Mouse (Mus musculus) heart, embryonic 10.5 days (tissue): ENCODE results near the gene Cep135. TPM values are rescaled to one million over a fixed set of nuclear protein-coding genes. Genes with fewer than 3 reads are reported as not detected.

Source experiments
- DNase-seq: peaks from one replicate; pipeline ENCODE4 v3.0.0-alpha.2; 2017; ENCODE audit warnings: low spot score
- H3K27ac ChIP-seq: fragments of 300-500 bp; sonication (generic); 2 replicates; pipeline ENCODE4 v1.5.1; 2016; ENCODE audit warnings: mild to moderate bottlenecking
- H3K27me3 ChIP-seq: fragments of 300-500 bp; sonication (generic); 2 replicates; pipeline ENCODE4 v1.6.1; 2016; ENCODE audit warnings: mild to moderate bottlenecking; ENCODE audit not compliant: poor library complexity, insufficient read depth, severe bottlenecking
- H3K36me3 ChIP-seq: fragments of 300-500 bp; sonication (generic); 2 replicates; pipeline ENCODE4 v1.6.1; 2016; ENCODE audit warnings: mild to moderate bottlenecking, moderate library complexity
- H3K4me1 ChIP-seq: fragments of 300-500 bp; sonication (generic); 2 replicates; pipeline ENCODE4 v1.6.1; 2016; ENCODE audit warnings: mild to moderate bottlenecking
- H3K4me3 ChIP-seq: fragments of 300-500 bp; sonication (generic); 2 replicates; pipeline ENCODE4 v1.5.1; 2016; ENCODE audit warnings: mild to moderate bottlenecking, moderate library complexity
- H3K9me3 ChIP-seq: fragments of 300-500 bp; sonication (generic); 2 replicates; pipeline ENCODE4 v1.6.1; 2016; ENCODE audit warnings: mild to moderate bottlenecking, moderate library complexity
- WGBS: fragments of 180-500 bp; shearing (Covaris S2); methylation state at CpG from one replicate; pipeline ENCODE4 v1.1.7; 2016; 5-methylcytosine and 5-hydroxymethylcytosine counted together
- polyA plus RNA-seq: library from polyadenylated mRNA; unstranded; fragments of >200 nt; fragmentation: Nextera tagmentation; extraction: Ambion mirVana; gene quantifications from 2 replicates; pipeline ENCODE4 v1.2.1, GENCODE M21; 2016

Gene Cep135
- polyA plus RNA-seq, 1 experiment from 2014 or later: 7.7 TPM

GRCm38 (mm10) chr5:76674022-76674653, 85.6 kb downstream of the Cep135 start:
- DNase-seq: no peak
- Histone ChIP-seq H3K4me3 (no peak overlapping the region), H3K27me3 (no peaks in the 10 kb centered on the region), H3K27ac (no peak overlapping the region), H3K4me1 (no peaks in the 10 kb centered on the region), H3K36me3 (peaks cover 2% of the 10 kb centered on the region; the same call in 1 of the 2 replicates), H3K9me3 (no peaks in the 10 kb centered on the region)
- WGBS: 83% methylated on average over 5 of the region's 5 CpGs

- no peak for DNase-seq
- Histone ChIP-seq H3K4me3 (no peak overlapping the region), H3K36me3 (peaks cover 3% of the 10 kb centered on the region; the same call in 1 of the 2 replicates), H3K27me3 (no peaks in the 10 kb centered on the region), H3K4me1 (no peaks in the 10 kb centered on the region), H3K27ac (no peak overlapping the region), H3K9me3 (no peaks in the 10 kb centered on the region)
- WGBS: 71% methylated on average over 4 of the region's 4 CpGs
Observed at GRCm38 (mm10) chr5:76675369-76675768, 86.9 kb downstream of the Cep135 start.

GRCm38 (mm10) chr5:76680959-76681358, 92.5 kb downstream of the Cep135 start:
- Histone ChIP-seq H3K27ac (no peak overlapping the region), H3K36me3 (peaks cover 2% of the 10 kb centered on the region; the same call in 1 of the 2 replicates), H3K27me3 (no peaks in the 10 kb centered on the region), H3K4me3 (no peak overlapping the region), H3K4me1 (no peaks in the 10 kb centered on the region), H3K9me3 (no peaks in the 10 kb centered on the region)
- no peak for DNase-seq
- 88% methylated on average over 2 of the region's 3 CpGs for WGBS

DNA sequence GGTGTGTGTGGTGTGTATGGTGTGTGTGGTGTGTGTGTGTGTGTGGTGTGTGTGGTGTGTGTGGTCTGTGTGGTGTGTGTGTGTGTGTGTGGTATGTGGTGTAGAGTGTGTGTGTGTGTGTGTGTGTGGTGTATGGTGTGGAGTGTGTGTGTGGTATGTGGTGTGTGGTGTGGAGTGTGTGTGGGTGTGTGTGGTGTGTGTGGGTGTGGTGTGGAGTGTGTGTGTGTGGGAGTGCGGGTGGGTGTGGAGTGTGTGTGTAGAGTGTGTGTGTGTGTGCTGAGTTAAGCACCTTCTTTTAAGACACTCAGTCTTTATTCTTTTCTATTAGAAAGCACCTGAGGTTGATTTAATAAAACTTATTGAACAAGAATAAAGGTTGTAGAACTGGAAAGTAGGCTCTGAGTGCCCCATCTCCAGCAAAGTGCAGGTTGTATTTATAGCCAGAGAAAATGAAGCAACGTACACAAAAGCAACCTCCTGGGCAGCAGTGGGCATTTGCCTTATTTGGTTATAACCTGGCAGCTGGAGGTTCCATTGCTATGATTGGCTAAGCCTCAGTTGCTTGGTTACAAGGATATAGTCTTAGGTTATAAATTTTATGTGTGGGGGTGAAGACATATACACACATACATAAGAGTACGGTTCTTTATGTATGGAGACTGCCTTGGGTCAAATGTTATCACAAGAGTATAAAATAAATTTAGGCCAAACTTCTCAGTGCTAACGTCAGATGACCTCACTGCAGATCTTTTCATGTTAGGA, 93.6 kb downstream of the Cep135 start:
- no peaks in the 10 kb centered on the region for H3K27me3 ChIP-seq
- no peaks in the 10 kb centered on the region for H3K4me1 ChIP-seq
- H3K9me3 ChIP-seq: no peaks in the 10 kb centered on the region
- H3K4me3 ChIP-seq: no peak overlapping the region
- WGBS: 70% methylated on average over 4 of the region's 4 CpGs
- H3K36me3 ChIP-seq: peaks cover 2% of the 10 kb centered on the region; the same call in 1 of the 2 replicates
- DNase-seq: no peak
- H3K27ac ChIP-seq: no peak overlapping the region

GRCm38 (mm10) chr5:76683455-76683854, 95.0 kb downstream of the Cep135 start:
- H3K36me3 ChIP-seq: peaks cover 6% of the 10 kb centered on the region; the same call in 1 of the 2 replicates
- no peak for DNase-seq
- H3K27ac ChIP-seq: no peak overlapping the region
- no peaks in the 10 kb centered on the region for H3K27me3 ChIP-seq
- 85% methylated on average over 5 of the region's 5 CpGs for WGBS
- H3K4me1 ChIP-seq: no peaks in the 10 kb centered on the region
- no peaks in the 10 kb centered on the region for H3K9me3 ChIP-seq
- no peak overlapping the region for H3K4me3 ChIP-seq

- no peak overlapping the region for H3K27ac ChIP-seq
- 87% methylated on average over 15 of the region's 15 CpGs for WGBS
- DNase-seq: no peak
Observed at GRCm38 (mm10) chr5:76684658-76685605, 96.4 kb downstream of the Cep135 start.

DNA sequence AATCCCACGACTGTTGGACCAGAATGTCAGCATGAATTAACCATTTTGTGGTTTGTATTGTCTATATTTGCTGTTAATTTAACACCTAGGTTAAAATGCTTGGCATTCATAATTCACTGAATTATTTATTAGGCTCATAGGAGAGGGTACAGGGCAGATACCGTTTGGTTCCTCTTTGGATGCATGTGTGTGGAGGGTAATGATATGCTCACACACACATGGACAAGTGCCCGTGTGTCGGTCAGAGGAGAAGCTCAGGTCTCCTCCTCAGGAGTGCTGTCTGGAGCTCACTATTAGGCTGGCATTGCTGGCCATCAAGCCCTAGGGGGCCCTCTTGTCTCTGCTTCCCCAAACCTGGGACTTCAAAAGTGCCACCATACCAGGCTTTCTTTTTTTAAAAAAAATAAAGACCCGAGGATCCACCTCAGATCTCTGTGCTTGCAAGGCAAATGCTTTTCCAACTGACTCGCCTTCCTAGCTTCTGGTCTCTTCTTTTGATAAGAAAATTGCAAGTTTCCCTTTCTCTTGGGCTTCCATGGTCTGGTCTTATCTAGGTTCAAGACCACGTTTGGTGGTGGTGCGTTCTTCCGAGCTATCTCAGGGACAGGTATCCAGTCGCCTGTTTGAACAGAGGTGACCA, 99.6 kb downstream of the Cep135 start:
- H3K36me3 ChIP-seq: 0 out of 2 replicates have a peak, but pooled peaks cover 3% of the 10 kb centered on the region
- H3K9me3 ChIP-seq: no peaks in the 10 kb centered on the region
- H3K4me3 ChIP-seq: no peak overlapping the region
- no peak for DNase-seq
- H3K27me3 ChIP-seq: no peaks in the 10 kb centered on the region
- no peaks in the 10 kb centered on the region for H3K4me1 ChIP-seq
- H3K27ac ChIP-seq: no peak overlapping the region
- 74% methylated on average over 10 of the region's 10 CpGs for WGBS

More at GRCm38 (mm10) chr5:76684658-76685605, 96.4 kb downstream of the Cep135 start:
- H3K27me3 ChIP-seq: no peaks in the 10 kb centered on the region
- H3K9me3 ChIP-seq: no peaks in the 10 kb centered on the region
- H3K4me3 ChIP-seq: no peak overlapping the region
- H3K4me1 ChIP-seq: no peaks in the 10 kb centered on the region
- peaks cover 6% of the 10 kb centered on the region; the same call in 1 of the 2 replicates for H3K36me3 ChIP-seq

GRCm38 (mm10) chr5:76688643-76689042, 100.1 kb downstream of the Cep135 start:
- Histone ChIP-seq H3K27me3 (no peaks in the 10 kb centered on the region), H3K9me3 (no peaks in the 10 kb centered on the region), H3K4me3 (no peak overlapping the region), H3K27ac (no peak overlapping the region), H3K4me1 (no peaks in the 10 kb centered on the region), H3K36me3 (0 out of 2 replicates have a peak, but pooled peaks cover 3% of the 10 kb centered on the region)
- WGBS: 83% methylated on average over 6 of the region's 6 CpGs
- DNase-seq: no peak

GRCm38 (mm10) chr5:76690177-76690593, 101.7 kb downstream of the Cep135 start:
- no peaks in the 10 kb centered on the region for H3K27me3 ChIP-seq
- no peak overlapping the region for H3K27ac ChIP-seq
- 0 out of 2 replicates have a peak, but pooled peaks cover 3% of the 10 kb centered on the region for H3K36me3 ChIP-seq
- 83% methylated on average over 5 of the region's 5 CpGs for WGBS
- no peak for DNase-seq
- no peaks in the 10 kb centered on the region for H3K9me3 ChIP-seq
- H3K4me1 ChIP-seq: no peaks in the 10 kb centered on the region
- no peak overlapping the region for H3K4me3 ChIP-seq

GRCm38 (mm10) chr5:76691251-76691650, 102.8 kb downstream of the Cep135 start:
- DNase-seq: no peak
- 0 out of 2 replicates have a peak, but pooled peaks cover 3% of the 10 kb centered on the region for H3K36me3 ChIP-seq
- H3K4me1 ChIP-seq: no peaks in the 10 kb centered on the region
- H3K9me3 ChIP-seq: no peaks in the 10 kb centered on the region
- H3K27me3 ChIP-seq: no peaks in the 10 kb centered on the region
- no peak overlapping the region for H3K27ac ChIP-seq
- no peak overlapping the region for H3K4me3 ChIP-seq
- 87% methylated on average over 5 of the region's 5 CpGs for WGBS

GRCm38 (mm10) chr5:76691706-76692424, 103.4 kb downstream of the Cep135 start:
- WGBS: 86% methylated on average over 12 of the region's 12 CpGs
- Histone ChIP-seq H3K27ac (no peak overlapping the region), H3K36me3 (0 out of 2 replicates have a peak, but pooled peaks cover 3% of the 10 kb centered on the region), H3K27me3 (no peaks in the 10 kb centered on the region), H3K4me1 (no peaks in the 10 kb centered on the region), H3K4me3 (no peak overlapping the region), H3K9me3 (no peaks in the 10 kb centered on the region)
- no peak for DNase-seq
